Mouse (Mus musculus) midbrain, embryonic 15.5 days (tissue): ENCODE results near the gene Ly9. TPM values are rescaled to one million over a fixed set of nuclear protein-coding genes. Genes with fewer than 3 reads are reported as not detected.

Source experiments
- ATAC-seq: fragments of 200-750 bp; cut with Nextera tagmentation; replicated peaks from 2 replicates; pipeline ENCODE4 v1.8.0; 2017; ENCODE audit warnings: moderate TSS enrichment
- H3K27ac ChIP-seq: fragments of 300-500 bp; sonication (generic); 2 replicates; pipeline ENCODE4 v1.5.1; 2015; ENCODE audit warnings: mild to moderate bottlenecking, inconsistent platforms
- H3K27me3 ChIP-seq: fragments of 300-500 bp; sonication (generic); replicated peaks from 2 replicates; pipeline ENCODE4 v1.6.1; 2015; ENCODE audit warnings: inconsistent platforms
- H3K36me3 ChIP-seq: fragments of 300-500 bp; sonication (generic); replicated peaks from 2 replicates; pipeline ENCODE4 v1.6.1; 2015; ENCODE audit warnings: inconsistent platforms
- H3K4me1 ChIP-seq: fragments of 300-500 bp; sonication (generic); 2 replicates; pipeline ENCODE4 v1.6.1; 2015; ENCODE audit warnings: inconsistent platforms
- H3K4me2 ChIP-seq: fragments of 300-500 bp; sonication (generic); 2 replicates; pipeline ENCODE4 v1.6.1; 2015; ENCODE audit warnings: inconsistent platforms, mild to moderate bottlenecking, moderate library complexity
- H3K4me3 ChIP-seq: fragments of 300-500 bp; sonication (generic); 2 replicates; pipeline ENCODE4 v1.5.1; 2015; ENCODE audit warnings: mild to moderate bottlenecking, inconsistent platforms
- H3K9ac ChIP-seq: fragments of 300-500 bp; sonication (generic); 2 replicates; pipeline ENCODE4 v1.6.1; 2015; ENCODE audit warnings: mild to moderate bottlenecking, inconsistent platforms
- H3K9me3 ChIP-seq: fragments of 300-500 bp; sonication (generic); 2 replicates; pipeline ENCODE4 v1.6.1; 2016; ENCODE audit warnings: inconsistent platforms
- WGBS: fragments of 180-500 bp; shearing (Covaris S2); methylation state at CpG from one replicate; pipeline ENCODE4 v1.1.7; 2015; ENCODE audit warnings: mixed read lengths; 5-methylcytosine and 5-hydroxymethylcytosine counted together
- polyA plus RNA-seq: library from polyadenylated mRNA; unstranded; fragments of >200 nt; fragmentation: Nextera tagmentation; extraction: Ambion mirVana; gene quantifications from 2 replicates; pipeline ENCODE4 v1.2.1, GENCODE M21; 2015

The Ly9 gene
- polyA plus RNA-seq, 1 experiment from 2014 or later = 0.06 TPM

DNA sequence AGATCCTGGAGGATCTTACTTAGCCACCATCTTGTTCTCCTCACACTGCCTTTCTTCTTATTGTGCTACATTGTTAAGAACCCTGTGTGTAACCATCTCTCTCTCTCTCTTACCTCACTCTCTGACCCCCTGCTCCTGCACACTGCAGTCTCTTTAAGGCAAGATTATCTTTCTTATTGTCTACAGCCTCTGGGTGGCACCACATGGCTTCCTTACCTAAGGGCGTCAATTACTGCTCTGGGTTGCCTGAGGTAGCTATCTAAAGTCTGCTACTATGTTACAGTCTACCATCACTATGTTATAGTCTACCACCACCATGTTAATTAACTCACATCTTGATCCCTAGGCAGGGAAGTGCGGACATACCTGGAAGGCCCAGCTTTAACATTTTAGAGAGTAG, 38.8 kb downstream of the Ly9 start:
- Histone ChIP-seq H3K4me1 (no peaks in the 10 kb centered on the region), H3K4me2 (no peak overlapping the region), H3K9ac (no peak overlapping the region), H3K4me3 (no peak overlapping the region), H3K27ac (no peak overlapping the region), H3K36me3 (no peaks in the 10 kb centered on the region), H3K9me3 (no peaks in the 10 kb centered on the region), H3K27me3 (no peaks in the 10 kb centered on the region)
- 63% methylated on average over 2 of the region's 2 CpGs for WGBS
- ATAC-seq = no peak

DNA sequence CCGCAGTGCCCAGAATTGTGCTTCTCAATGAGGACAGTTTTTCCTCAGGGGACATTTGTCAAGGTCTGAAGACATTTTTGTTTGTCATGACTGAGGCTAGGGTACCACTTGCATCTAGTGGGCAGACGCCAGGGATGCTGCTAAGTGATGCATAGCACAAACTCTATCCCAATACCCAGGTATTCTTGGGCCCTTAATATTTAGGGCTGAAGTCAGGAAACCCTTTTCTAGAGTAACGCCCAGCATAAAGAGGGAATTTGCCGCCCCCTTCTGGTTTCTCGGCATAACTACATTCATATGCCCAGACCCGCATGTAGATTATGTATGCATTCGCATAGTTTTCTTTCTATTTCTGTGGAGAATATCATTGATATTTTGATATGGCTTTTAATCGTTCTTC, 40.4 kb downstream of the Ly9 start:
- WGBS = 21% methylated on average over 8 of the region's 8 CpGs
- no peak overlapping the region for H3K4me2 ChIP-seq
- H3K36me3 ChIP-seq = no peaks in the 10 kb centered on the region
- H3K4me3 ChIP-seq = no peak overlapping the region
- ATAC-seq = no peak; the same call in 1 of the 2 replicates
- no peaks in the 10 kb centered on the region for H3K4me1 ChIP-seq
- H3K27me3 ChIP-seq = no peaks in the 10 kb centered on the region
- no peak overlapping the region for H3K27ac ChIP-seq
- H3K9ac ChIP-seq = no peak overlapping the region
- H3K9me3 ChIP-seq = no peaks in the 10 kb centered on the region

DNA sequence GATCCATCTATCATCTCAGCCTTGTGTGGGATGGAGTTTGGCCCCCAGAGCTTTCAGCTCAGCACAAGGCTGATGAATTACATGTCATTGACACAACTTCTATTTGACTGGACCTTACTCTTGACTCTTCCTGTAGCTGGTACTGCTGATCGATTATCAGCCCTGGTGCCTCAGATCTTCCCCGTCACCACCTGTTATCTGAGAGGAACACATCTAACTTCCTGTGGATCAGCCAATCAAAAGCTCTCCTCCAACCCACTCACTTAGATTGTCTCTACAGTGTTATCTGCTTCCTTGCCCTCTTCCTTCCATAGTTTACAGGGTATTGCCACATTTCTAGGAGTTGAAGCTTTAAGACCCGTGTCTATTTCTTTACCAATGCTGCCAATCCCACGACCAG, 41.3 kb downstream of the Ly9 start:
- H3K27ac ChIP-seq = no peak overlapping the region
- H3K27me3 ChIP-seq = no peaks in the 10 kb centered on the region
- H3K36me3 ChIP-seq = no peaks in the 10 kb centered on the region
- no peaks in the 10 kb centered on the region for H3K9me3 ChIP-seq
- no peak overlapping the region for H3K4me3 ChIP-seq
- H3K9ac ChIP-seq = no peak overlapping the region
- H3K4me1 ChIP-seq = no peaks in the 10 kb centered on the region
- no peak for ATAC-seq
- WGBS = 85% methylated on average over 4 of the region's 4 CpGs
- H3K4me2 ChIP-seq = no peak overlapping the region

DNA sequence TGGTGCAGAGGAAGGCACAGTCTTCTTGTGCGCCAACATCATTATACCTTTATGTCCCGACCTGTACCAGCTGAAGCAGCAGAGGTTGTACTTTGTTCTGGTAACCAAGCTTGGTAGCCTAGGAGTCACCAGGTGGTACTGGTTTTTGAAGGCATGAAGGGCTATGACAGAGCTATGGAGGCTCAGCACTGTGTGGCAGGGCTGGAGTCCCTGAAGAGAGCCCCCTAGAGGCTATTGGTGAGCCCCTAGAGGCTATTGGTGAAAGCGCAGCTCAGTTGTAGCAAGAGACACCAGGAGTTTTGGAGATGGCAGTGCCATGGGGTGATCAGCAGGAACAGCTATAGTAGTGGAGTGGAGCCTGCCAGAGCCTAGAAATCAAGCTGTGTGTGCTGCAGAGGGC, 43.0 kb downstream of the Ly9 start:
- H3K4me1 ChIP-seq = no peaks in the 10 kb centered on the region
- no peaks in the 10 kb centered on the region for H3K9me3 ChIP-seq
- no peak for ATAC-seq
- H3K9ac ChIP-seq = no peak overlapping the region
- no peak overlapping the region for H3K27ac ChIP-seq
- 48% methylated on average over 3 of the region's 3 CpGs for WGBS
- no peaks in the 10 kb centered on the region for H3K27me3 ChIP-seq
- no peak overlapping the region for H3K4me3 ChIP-seq
- no peaks in the 10 kb centered on the region for H3K36me3 ChIP-seq
- no peak overlapping the region for H3K4me2 ChIP-seq

DNA sequence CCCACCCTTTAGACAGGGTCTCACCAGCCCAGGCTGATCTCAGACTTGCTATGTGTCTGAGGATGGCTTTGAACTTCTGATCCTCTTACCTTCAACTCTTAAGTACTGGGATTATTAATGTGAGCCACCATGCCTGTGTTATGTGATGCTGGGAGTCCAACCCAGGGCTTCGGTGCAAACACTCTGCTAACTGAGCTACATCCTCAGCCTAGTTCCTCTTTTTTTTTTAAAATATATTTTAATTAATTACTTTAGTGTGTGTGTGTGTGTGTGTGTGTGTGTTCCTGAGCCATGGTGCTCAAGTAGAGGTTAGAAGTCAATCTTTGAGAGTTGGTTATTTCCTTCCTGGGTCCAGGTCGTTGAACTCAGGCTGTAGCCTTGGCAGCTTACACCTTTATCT, 44.2 kb downstream of the Ly9 start:
- Histone ChIP-seq H3K4me3 (no peak overlapping the region), H3K9me3 (no peaks in the 10 kb centered on the region), H3K4me2 (no peak overlapping the region), H3K9ac (no peak overlapping the region), H3K27ac (no peak overlapping the region), H3K36me3 (no peaks in the 10 kb centered on the region), H3K4me1 (no peaks in the 10 kb centered on the region), H3K27me3 (no peaks in the 10 kb centered on the region)
- 77% methylated on average over 2 of the region's 2 CpGs for WGBS
- ATAC-seq = no peak

DNA sequence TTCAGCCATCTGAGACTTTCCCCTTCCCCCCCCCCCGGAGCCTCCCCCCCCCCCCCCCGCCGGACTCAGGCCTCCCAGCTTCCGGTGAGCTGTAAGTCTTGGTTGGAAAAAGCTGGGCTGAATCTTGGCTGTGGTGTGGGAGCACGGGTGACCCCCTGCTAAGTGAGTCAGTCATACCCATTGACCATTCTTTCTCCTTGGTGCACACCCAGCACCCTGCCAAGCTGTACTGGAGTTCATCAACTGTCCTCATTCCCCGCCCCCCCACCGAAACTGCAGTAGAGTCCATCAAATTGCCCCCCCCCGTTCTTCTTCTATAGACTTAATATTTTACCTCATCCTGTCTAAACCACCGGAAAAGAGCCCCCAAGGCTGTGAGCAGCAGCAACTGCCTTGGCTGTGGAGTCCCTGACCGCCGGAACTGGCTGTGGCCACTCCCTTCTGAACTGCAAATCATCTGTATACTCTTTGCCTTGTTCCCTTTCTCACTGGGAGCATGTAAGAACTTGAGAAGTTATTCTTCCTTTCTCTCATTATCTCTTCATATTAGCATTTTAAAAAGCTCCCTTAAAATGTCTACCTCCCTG, 45.5 kb downstream of the Ly9 start:
- no peaks in the 10 kb centered on the region for H3K27me3 ChIP-seq
- no peak overlapping the region for H3K9ac ChIP-seq
- no peaks in the 10 kb centered on the region for H3K4me1 ChIP-seq
- H3K4me2 ChIP-seq = no peak overlapping the region
- H3K27ac ChIP-seq = no peak overlapping the region
- H3K4me3 ChIP-seq = no peak overlapping the region
- 75% methylated on average over 6 of the region's 11 CpGs for WGBS
- ATAC-seq = no peak
- no peaks in the 10 kb centered on the region for H3K9me3 ChIP-seq
- H3K36me3 ChIP-seq = no peaks in the 10 kb centered on the region

DNA sequence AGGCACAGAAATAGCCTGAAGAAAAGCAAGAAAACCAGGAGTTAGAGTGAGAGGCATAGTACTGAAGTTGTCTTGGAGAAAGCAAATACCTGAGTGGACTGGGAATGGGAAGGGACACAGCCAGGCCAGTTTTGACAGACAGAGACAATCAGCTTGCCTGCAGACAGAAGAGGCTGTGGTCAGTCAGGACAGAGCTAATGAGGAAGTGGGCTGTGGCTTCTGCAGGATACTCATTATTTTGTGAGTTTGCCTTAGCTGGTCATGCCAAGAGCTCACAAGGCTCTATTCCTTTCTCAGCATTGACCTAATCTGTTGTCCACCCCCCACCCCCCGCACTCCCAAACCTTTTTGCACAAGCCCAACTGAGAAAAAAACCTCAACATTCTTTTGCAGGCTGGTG, 46.0 kb downstream of the Ly9 start:
- H3K27me3 ChIP-seq = no peaks in the 10 kb centered on the region
- H3K9me3 ChIP-seq = no peaks in the 10 kb centered on the region
- no peak overlapping the region for H3K4me3 ChIP-seq
- no peaks in the 10 kb centered on the region for H3K36me3 ChIP-seq
- no peak overlapping the region for H3K27ac ChIP-seq
- H3K9ac ChIP-seq = no peak overlapping the region
- 50% methylated on average over 1 of the region's 1 CpGs for WGBS
- no peak for ATAC-seq
- no peak overlapping the region for H3K4me2 ChIP-seq
- no peaks in the 10 kb centered on the region for H3K4me1 ChIP-seq

DNA sequence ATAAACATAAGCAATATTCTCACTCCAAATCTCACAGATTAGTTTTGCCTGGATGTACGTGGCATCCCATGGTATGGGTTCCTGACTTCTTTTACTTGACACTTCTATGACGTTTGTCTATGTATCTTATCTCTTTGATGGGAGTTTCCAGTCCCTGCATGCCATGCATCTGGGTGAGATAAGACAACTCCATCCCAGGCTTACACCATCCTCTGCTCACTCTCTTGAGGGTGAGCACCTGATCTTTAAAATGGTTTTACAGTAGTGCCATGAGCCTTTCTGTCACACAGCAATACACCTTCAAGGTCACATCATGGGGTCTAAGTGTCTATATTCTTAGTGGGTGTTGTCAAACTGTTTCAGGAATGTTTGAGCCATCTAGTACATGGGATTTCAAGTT, 46.9 kb downstream of the Ly9 start:
- Histone ChIP-seq H3K36me3 (no peaks in the 10 kb centered on the region), H3K27me3 (no peaks in the 10 kb centered on the region), H3K9me3 (no peaks in the 10 kb centered on the region), H3K27ac (no peak overlapping the region), H3K4me1 (no peaks in the 10 kb centered on the region), H3K9ac (no peak overlapping the region), H3K4me2 (no peak overlapping the region), H3K4me3 (no peak overlapping the region)
- ATAC-seq = no peak
- WGBS = 79% methylated on average over 2 of the region's 2 CpGs

DNA sequence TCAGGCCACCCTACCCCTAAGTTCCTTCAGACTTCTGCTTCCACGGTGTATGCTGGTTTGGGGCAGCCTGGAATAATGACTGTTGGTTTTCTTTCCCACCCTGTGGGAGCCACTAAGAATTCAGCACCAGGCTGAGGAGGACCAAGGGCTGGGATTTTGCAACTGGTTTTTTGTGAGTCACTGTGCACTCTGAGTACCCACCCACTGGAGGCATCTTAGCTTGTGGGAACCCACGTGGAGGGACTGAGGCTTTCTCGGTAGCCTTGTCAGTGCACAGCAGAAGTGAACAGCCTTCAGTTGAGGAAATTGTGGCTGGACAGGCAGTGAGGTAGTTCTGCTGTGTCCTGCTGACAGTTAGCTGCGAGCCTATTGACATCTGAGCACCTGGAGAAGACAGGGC, 48.3 kb downstream of the Ly9 start, which contains the start of gene Cd244a:
Gene Cd244a (plus strand): TSS at position 296 of the 400 bp plus-strand sequence.
- H3K27ac ChIP-seq = no peak within 1 kb of the TSS
- H3K36me3 ChIP-seq = no peaks in the 10 kb centered on the region
- no peak for ATAC-seq
- no peak within 1 kb of the TSS for H3K4me3 ChIP-seq
- H3K4me2 ChIP-seq = no peak within 1 kb of the TSS
- 78% methylated on average over 4 of the region's 4 CpGs for WGBS
- no peaks in the 10 kb centered on the region for H3K9me3 ChIP-seq
- no peaks in the 10 kb centered on the region for H3K4me1 ChIP-seq
- H3K27me3 ChIP-seq = no peaks in the 10 kb centered on the region
- no peak within 1 kb of the TSS for H3K9ac ChIP-seq

DNA sequence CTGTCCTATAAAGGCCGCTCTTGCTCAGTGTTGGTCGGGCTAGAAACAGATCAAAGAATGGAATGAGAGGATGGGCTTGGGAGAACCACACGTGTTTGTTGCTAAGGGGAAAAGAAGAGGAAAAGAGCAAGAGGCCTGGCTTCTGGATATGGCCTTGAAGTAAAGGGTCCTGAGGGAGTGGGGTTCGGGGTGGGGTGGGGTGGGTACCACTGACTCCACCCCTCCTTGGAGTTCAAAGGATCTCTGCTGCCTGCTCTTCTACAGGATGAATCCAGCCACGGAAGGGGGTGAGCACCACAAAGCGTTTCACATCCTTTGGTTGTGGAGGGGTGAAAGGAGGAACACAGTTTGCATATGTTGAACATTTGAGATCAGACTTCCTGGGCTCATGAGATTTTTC, 48.8 kb downstream of the Ly9 start:
- no peaks in the 10 kb centered on the region for H3K36me3 ChIP-seq
- 77% methylated on average over 6 of the region's 6 CpGs for WGBS
- H3K27me3 ChIP-seq = no peaks in the 10 kb centered on the region
- H3K9ac ChIP-seq = no peak overlapping the region
- no peaks in the 10 kb centered on the region for H3K9me3 ChIP-seq
- no peak for ATAC-seq
- no peak overlapping the region for H3K27ac ChIP-seq
- no peaks in the 10 kb centered on the region for H3K4me1 ChIP-seq
- no peak overlapping the region for H3K4me2 ChIP-seq
- no peak overlapping the region for H3K4me3 ChIP-seq

DNA sequence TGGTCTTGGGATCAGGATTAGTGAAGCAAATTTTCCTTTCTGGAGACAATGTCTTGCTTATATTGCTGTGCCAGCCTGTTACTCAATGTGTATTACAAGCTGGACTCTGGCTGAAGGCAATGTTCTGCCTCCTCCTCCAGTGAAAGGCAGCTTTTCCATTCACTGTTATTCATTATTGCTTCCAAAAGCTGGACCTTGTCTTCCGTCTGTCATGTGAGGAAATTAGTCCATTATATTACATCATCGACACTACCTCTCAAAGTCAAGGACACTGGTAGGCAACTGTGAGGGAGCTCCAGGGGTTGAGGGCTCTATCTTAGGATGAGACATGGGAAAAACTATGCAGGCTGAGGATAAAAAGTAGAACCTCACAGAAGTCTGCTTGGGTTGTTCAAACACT, 50.8 kb downstream of the Ly9 start:
- Histone ChIP-seq H3K27ac (no peak overlapping the region), H3K36me3 (no peaks in the 10 kb centered on the region), H3K4me3 (no peak overlapping the region), H3K4me1 (no peaks in the 10 kb centered on the region), H3K4me2 (no peak overlapping the region), H3K9ac (no peak overlapping the region), H3K9me3 (no peaks in the 10 kb centered on the region), H3K27me3 (no peaks in the 10 kb centered on the region)
- no peak for ATAC-seq
- 85% methylated on average over 2 of the region's 2 CpGs for WGBS

DNA sequence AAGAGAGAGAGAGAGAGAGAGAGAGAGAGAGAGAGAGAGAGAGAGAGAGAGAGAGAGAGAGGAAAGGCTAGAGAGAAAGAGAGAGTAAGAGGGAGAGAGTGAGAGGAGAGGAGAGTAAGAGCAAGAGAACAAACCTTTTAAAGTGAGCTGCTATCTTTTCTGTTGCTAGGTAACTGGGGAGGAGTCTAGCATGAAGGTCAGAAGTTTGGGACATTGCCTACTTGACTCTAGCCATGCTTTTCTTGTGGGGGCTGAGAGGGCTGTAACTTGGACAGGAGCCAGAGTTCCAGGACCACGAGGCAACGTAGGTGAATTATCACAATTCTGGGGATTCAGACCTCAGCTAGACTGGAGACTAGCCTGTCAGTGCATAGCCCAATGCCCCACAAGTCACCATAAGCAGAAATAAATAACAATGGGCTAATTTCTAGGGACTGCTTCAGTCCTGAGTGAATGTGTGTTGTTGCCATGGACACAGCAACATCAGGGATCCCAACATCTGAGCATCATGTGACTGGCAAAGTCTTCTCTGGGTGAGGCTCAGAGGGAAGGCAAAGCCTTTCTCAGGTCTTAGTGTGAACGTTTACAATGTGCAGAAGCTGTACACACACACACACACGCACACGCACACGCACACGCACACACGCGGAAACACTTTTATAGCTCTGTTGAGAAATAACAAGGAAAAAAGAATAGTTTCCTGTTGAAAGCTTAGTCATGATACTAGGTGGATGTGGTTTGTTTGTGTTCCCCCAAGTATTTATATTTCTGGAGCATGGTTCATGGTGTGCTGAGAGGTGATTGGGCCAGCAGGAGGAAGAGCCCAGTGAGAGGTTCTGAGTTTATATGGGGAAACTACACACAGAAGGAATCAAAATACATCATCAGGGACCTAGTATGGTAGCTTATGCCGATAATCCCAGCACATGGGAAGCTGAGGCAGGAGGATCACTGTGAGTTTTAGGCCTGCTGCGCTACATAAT, 53.6 kb downstream of the Ly9 start:
- Histone ChIP-seq H3K4me3 (no peak overlapping the region), H3K27me3 (no peaks in the 10 kb centered on the region), H3K27ac (no peak overlapping the region), H3K9me3 (no peaks in the 10 kb centered on the region), H3K4me1 (no peaks in the 10 kb centered on the region), H3K9ac (no peak overlapping the region), H3K36me3 (no peaks in the 10 kb centered on the region), H3K4me2 (no peak overlapping the region)
- peak; percentile 67; the same call in 1 of the 2 replicates for ATAC-seq
- WGBS = 82% methylated on average over 11 of the region's 11 CpGs

DNA sequence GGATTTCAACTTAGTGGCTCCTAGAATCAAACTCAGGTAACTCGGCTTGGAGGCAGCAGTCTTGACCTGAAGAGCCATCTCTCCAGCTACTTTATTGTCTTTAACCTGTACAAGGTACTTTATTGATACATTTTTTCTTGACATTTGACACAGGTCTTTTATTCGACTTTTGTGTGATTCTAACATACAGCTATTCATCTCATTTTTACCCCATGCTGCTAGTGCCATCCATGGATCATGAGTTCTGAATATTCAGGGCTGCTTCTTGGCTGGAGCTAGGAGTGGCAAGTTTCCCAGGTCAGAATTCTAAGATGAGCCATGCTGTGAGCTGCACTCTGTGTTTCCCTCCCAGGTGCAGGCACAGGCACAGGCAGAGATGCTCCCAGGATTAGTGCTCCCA, 55.0 kb downstream of the Ly9 start:
- WGBS = 87% methylated on average over 2 of the region's 2 CpGs
- Histone ChIP-seq H3K27ac (no peak overlapping the region), H3K4me1 (no peaks in the 10 kb centered on the region), H3K9me3 (no peaks in the 10 kb centered on the region), H3K9ac (no peak overlapping the region), H3K4me3 (no peak overlapping the region), H3K27me3 (no peaks in the 10 kb centered on the region), H3K36me3 (no peaks in the 10 kb centered on the region), H3K4me2 (no peak overlapping the region)
- no peak for ATAC-seq
